Comparison of ENCODE assay signal across 23 mouse cellular contexts in the genomic region with DNA sequence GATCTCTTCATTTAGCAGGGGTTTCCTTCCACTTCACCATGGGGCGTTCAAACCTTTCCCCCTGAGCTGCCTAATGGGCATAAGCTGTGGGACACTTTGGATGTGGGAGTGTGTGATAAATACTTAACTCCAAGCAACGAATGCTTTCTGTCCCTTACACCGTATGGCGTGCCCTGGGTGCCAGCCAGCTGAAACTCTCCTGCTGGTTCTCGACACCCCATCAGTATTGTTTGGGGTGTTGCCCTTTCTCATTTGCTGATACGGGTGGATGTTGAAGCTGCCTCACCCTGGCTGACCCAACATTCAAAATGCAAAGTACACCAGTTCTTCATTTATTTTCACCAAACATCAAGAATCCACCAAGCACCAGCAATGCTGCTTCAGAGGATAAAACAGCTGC.
"Had no signal": no experiment of that assay in that cellular context is flagged by ENCODE, and none has a peak within 500 bp of the region (broad histone marks: within the 10 kb centered on the region; RNA-seq: fewer than 3 reads in every experiment).

No protein-coding gene starts in this region.

- DNase-seq: kidney, adult 18-20 months; kidney, postnatal 25 days; layer of hippocampus, adult 9-11 months; liver; right cerebral cortex, adult 18-20 months; right cerebral cortex, postnatal 14 days; right cerebral cortex, postnatal 4 days; thymus, adult 2 months; thymus, postnatal 14 days; thymus, postnatal 4 days had no signal

- H3K27me3 ChIP-seq: intestine, embryonic 15.5 days; limb, embryonic 13.5 days; liver, embryonic 12.5 days; liver, embryonic 15.5 days; midbrain, embryonic 12.5 days; midbrain, embryonic 15.5 days; neural tube, embryonic 12.5 days; neural tube, embryonic 15.5 days had no signal

- H3K9ac ChIP-seq: intestine, embryonic 15.5 days; limb, embryonic 13.5 days; liver, embryonic 12.5 days; liver, embryonic 15.5 days; midbrain, embryonic 12.5 days; midbrain, embryonic 15.5 days; neural tube, embryonic 12.5 days; neural tube, embryonic 15.5 days had no signal

- H3K36me3 ChIP-seq: intestine, embryonic 15.5 days; limb, embryonic 10.5 days; limb, embryonic 13.5 days; liver, embryonic 12.5 days; liver, embryonic 15.5 days; midbrain, embryonic 12.5 days; midbrain, embryonic 15.5 days; neural tube, embryonic 12.5 days; neural tube, embryonic 15.5 days had no signal

- H3K4me3 ChIP-seq: intestine, embryonic 15.5 days; layer of hippocampus, adult 2 months; limb, embryonic 10.5 days; limb, embryonic 13.5 days; liver, embryonic 12.5 days; liver, embryonic 15.5 days; midbrain, embryonic 12.5 days; midbrain, embryonic 15.5 days; neural tube, embryonic 12.5 days; neural tube, embryonic 15.5 days had no signal

- H3K27ac ChIP-seq: intestine, embryonic 15.5 days; kidney, postnatal 0 days; layer of hippocampus, adult 2 months; limb, embryonic 10.5 days; limb, embryonic 13.5 days; liver, embryonic 12.5 days; liver, embryonic 15.5 days; macrophage; midbrain, embryonic 12.5 days; midbrain, embryonic 15.5 days; neural tube, embryonic 12.5 days; neural tube, embryonic 15.5 days; stomach, postnatal 0 days had no signal

- H3K4me2 ChIP-seq: intestine, embryonic 15.5 days; limb, embryonic 13.5 days; liver, embryonic 12.5 days; liver, embryonic 15.5 days; midbrain, embryonic 12.5 days; midbrain, embryonic 15.5 days; neural tube, embryonic 12.5 days; neural tube, embryonic 15.5 days had no signal

- ATAC-seq: intestine, embryonic 15.5 days; liver, embryonic 12.5 days; midbrain, embryonic 15.5 days had no signal

- H3K9me3 ChIP-seq: intestine, embryonic 15.5 days; limb, embryonic 10.5 days; liver, embryonic 12.5 days; liver, embryonic 15.5 days; midbrain, embryonic 12.5 days; midbrain, embryonic 15.5 days; neural tube, embryonic 12.5 days; neural tube, embryonic 15.5 days had no signal

- H3K4me1 ChIP-seq: intestine, embryonic 15.5 days; liver, embryonic 12.5 days; liver, embryonic 15.5 days had no signal
